Mouse (Mus musculus) hindbrain, embryonic 12.5 days (tissue): ENCODE measurements at regions not wholly inside any gene's neighbourhood (a gene's known extent, or its start where the extent isn't known, plus 50 kb on each side); places are given as distances from the start of the nearest gene placed in this dataset.

Experiments
- ATAC-seq: fragments of 200-750 bp; cut with Nextera tagmentation; 2 replicates; pipeline ENCODE4 v1.8.0; 2017; ENCODE audit warnings: moderate TSS enrichment; ENCODE audit not compliant: low FRiP score
- H3K27ac ChIP-seq: fragments of 300-500 bp; sonication (generic); 2 replicates; pipeline ENCODE4 v1.5.1; 2016; ENCODE audit warnings: mild to moderate bottlenecking
- H3K27me3 ChIP-seq: fragments of 300-500 bp; sonication (generic); 2 replicates; pipeline ENCODE4 v1.6.1; 2016; ENCODE audit warnings: mild to moderate bottlenecking
- H3K36me3 ChIP-seq: fragments of 300-500 bp; sonication (generic); 2 replicates; pipeline ENCODE4 v1.6.1; 2016; ENCODE audit warnings: mild to moderate bottlenecking
- H3K4me1 ChIP-seq: fragments of 300-500 bp; sonication (generic); 2 replicates; pipeline ENCODE4 v1.6.1; 2016
- H3K4me2 ChIP-seq: fragments of 300-500 bp; sonication (generic); replicated peaks from 2 replicates; pipeline ENCODE4 v1.6.1; 2016; ENCODE audit warnings: mild to moderate bottlenecking
- H3K4me3 ChIP-seq: fragments of 300-500 bp; sonication (generic); 2 replicates; pipeline ENCODE4 v1.5.1; 2016; ENCODE audit warnings: mild to moderate bottlenecking
- H3K9ac ChIP-seq: fragments of 300-500 bp; sonication (generic); 2 replicates; pipeline ENCODE4 v1.6.1; 2016; ENCODE audit warnings: mild to moderate bottlenecking, moderate library complexity
- H3K9me3 ChIP-seq: fragments of 300-500 bp; sonication (generic); replicated peaks from 2 replicates; pipeline ENCODE4 v1.6.1; 2016; ENCODE audit warnings: mild to moderate bottlenecking
- WGBS: fragments of 180-500 bp; shearing (Covaris S2); methylation state at CpG from one replicate; pipeline ENCODE4 v1.1.7; 2016; 5-methylcytosine and 5-hydroxymethylcytosine counted together

GRCm38 (mm10) chr13:39880136-39880535 lies 481.1 kb downstream of the Ofcc1 start:
- H3K27me3 ChIP-seq: peaks cover 53% of the 10 kb centered on the region
- WGBS: 70% methylated on average over 2 of the region's 2 CpGs

GRCm38 (mm10) chr13:39877361-39878141 lies 483.7 kb downstream of the Ofcc1 start:
- peak; percentile 98 for ATAC-seq
- Histone ChIP-seq H3K27me3 (peaks cover 53% of the 10 kb centered on the region), H3K36me3 (no peaks in the 10 kb centered on the region), H3K27ac (peak overlapping the region; percentile 36; the same call in 1 of the 2 replicates), H3K9ac (no peak overlapping the region), H3K4me2 (peak overlapping the region; percentile 35), H3K4me3 (no peak overlapping the region), H3K4me1 (peaks cover 11% of the 10 kb centered on the region), H3K9me3 (no peaks in the 10 kb centered on the region)
- 16% methylated on average over 16 of the region's 16 CpGs for WGBS

More at GRCm38 (mm10) chr13:39880136-39880535, 481.1 kb downstream of the Ofcc1 start:
- H3K9me3 ChIP-seq: no peaks in the 10 kb centered on the region
- no peak overlapping the region for H3K27ac ChIP-seq
- ATAC-seq: no peak
- no peak overlapping the region for H3K4me3 ChIP-seq
- H3K4me1 ChIP-seq: peaks cover 11% of the 10 kb centered on the region
- H3K9ac ChIP-seq: no peak overlapping the region
- H3K36me3 ChIP-seq: no peaks in the 10 kb centered on the region
- H3K4me2 ChIP-seq: no peak overlapping the region

GRCm38 (mm10) chr13:39852257-39852800 lies 508.9 kb downstream of the Ofcc1 start:
- no peak for ATAC-seq
- Histone ChIP-seq H3K27ac (no peak overlapping the region), H3K4me3 (no peak overlapping the region), H3K9ac (no peak overlapping the region), H3K4me1 (no peaks in the 10 kb centered on the region), H3K9me3 (no peaks in the 10 kb centered on the region), H3K36me3 (no peaks in the 10 kb centered on the region), H3K27me3 (no peaks in the 10 kb centered on the region), H3K4me2 (no peak overlapping the region)
- WGBS: 83% methylated on average over 6 of the region's 6 CpGs

GRCm38 (mm10) chr13:39849391-39849790 lies 511.9 kb downstream of the Ofcc1 start:
- Histone ChIP-seq H3K27ac (no peak overlapping the region), H3K36me3 (no peaks in the 10 kb centered on the region), H3K4me3 (no peak overlapping the region), H3K27me3 (no peaks in the 10 kb centered on the region), H3K4me2 (no peak overlapping the region), H3K9ac (no peak overlapping the region), H3K4me1 (no peaks in the 10 kb centered on the region), H3K9me3 (no peaks in the 10 kb centered on the region)
- 100% methylated on average over 1 of the region's 1 CpGs for WGBS
- no peak for ATAC-seq

GRCm38 (mm10) chr13:39836053-39836584 lies 525.1 kb downstream of the Ofcc1 start:
- H3K27me3 ChIP-seq: no peaks in the 10 kb centered on the region
- no peak overlapping the region for H3K9ac ChIP-seq
- H3K4me2 ChIP-seq: no peak overlapping the region
- no peaks in the 10 kb centered on the region for H3K9me3 ChIP-seq
- WGBS: 67% methylated on average over 5 of the region's 5 CpGs
- no peak overlapping the region for H3K4me3 ChIP-seq
- H3K4me1 ChIP-seq: peaks cover 3% of the 10 kb centered on the region; the same call in 1 of the 2 replicates
- no peak for ATAC-seq
- H3K27ac ChIP-seq: no peak overlapping the region
- no peaks in the 10 kb centered on the region for H3K36me3 ChIP-seq

GRCm38 (mm10) chr13:39835302-39835701 lies 525.9 kb downstream of the Ofcc1 start:
- Histone ChIP-seq H3K4me3 (no peak overlapping the region), H3K4me2 (no peak overlapping the region), H3K4me1 (peaks cover 3% of the 10 kb centered on the region; the same call in 1 of the 2 replicates), H3K27ac (no peak overlapping the region), H3K36me3 (no peaks in the 10 kb centered on the region), H3K9ac (no peak overlapping the region), H3K9me3 (no peaks in the 10 kb centered on the region), H3K27me3 (no peaks in the 10 kb centered on the region)
- no peak for ATAC-seq
- 46% methylated on average over 5 of the region's 5 CpGs for WGBS

- no peak for ATAC-seq
- Histone ChIP-seq H3K9me3 (no peaks in the 10 kb centered on the region), H3K27ac (no peak overlapping the region), H3K4me3 (no peak overlapping the region), H3K4me1 (peaks cover 3% of the 10 kb centered on the region; the same call in 1 of the 2 replicates), H3K27me3 (no peaks in the 10 kb centered on the region), H3K4me2 (no peak overlapping the region), H3K36me3 (no peaks in the 10 kb centered on the region), H3K9ac (no peak overlapping the region)
- WGBS: 77% methylated on average over 9 of the region's 9 CpGs
Observed at GRCm38 (mm10) chr13:39834521-39835245, 526.6 kb downstream of the Ofcc1 start.

- WGBS: 8% methylated on average over 20 of the region's 20 CpGs
- Histone ChIP-seq H3K4me2 (peak overlapping the region; percentile 52), H3K27ac (peak overlapping the region; percentile 77), H3K4me3 (peak overlapping the region; percentile 31), H3K4me1 (peaks cover 13% of the 10 kb centered on the region), H3K36me3 (no peaks in the 10 kb centered on the region), H3K27me3 (peaks cover 7% of the 10 kb centered on the region; the same call in 1 of the 2 replicates), H3K9ac (peak overlapping the region; percentile 32; the same call in 1 of the 2 replicates), H3K9me3 (no peaks in the 10 kb centered on the region)
- peak; percentile 83 for ATAC-seq
Observed at GRCm38 (mm10) chr13:39823965-39824555, 537.2 kb downstream of the Ofcc1 start.

GRCm38 (mm10) chr13:39823346-39823954 lies 537.8 kb downstream of the Ofcc1 start:
- H3K27me3 ChIP-seq: peaks cover 7% of the 10 kb centered on the region; the same call in 1 of the 2 replicates
- peak overlapping the region; percentile 77 for H3K27ac ChIP-seq
- H3K4me1 ChIP-seq: peaks cover 13% of the 10 kb centered on the region
- H3K9me3 ChIP-seq: no peaks in the 10 kb centered on the region
- peak; percentile 87 for ATAC-seq
- no peak overlapping the region for H3K9ac ChIP-seq
- H3K4me2 ChIP-seq: peak overlapping the region; percentile 52
- no peaks in the 10 kb centered on the region for H3K36me3 ChIP-seq
- peak overlapping the region; percentile 31; the same call in 1 of the 2 replicates for H3K4me3 ChIP-seq
- WGBS: 15% methylated on average over 15 of the region's 15 CpGs

GRCm38 (mm10) chr13:39774554-39774953 lies 586.7 kb downstream of the Ofcc1 start:
- no peak for ATAC-seq
- no peaks in the 10 kb centered on the region for H3K4me1 ChIP-seq
- no peak overlapping the region for H3K9ac ChIP-seq
- H3K27ac ChIP-seq: no peak overlapping the region
- H3K9me3 ChIP-seq: no peaks in the 10 kb centered on the region
- H3K4me2 ChIP-seq: no peak overlapping the region
- 84% methylated on average over 5 of the region's 5 CpGs for WGBS
- H3K27me3 ChIP-seq: no peaks in the 10 kb centered on the region
- H3K4me3 ChIP-seq: no peak overlapping the region
- no peaks in the 10 kb centered on the region for H3K36me3 ChIP-seq

GRCm38 (mm10) chr13:39774111-39774510 lies 587.1 kb downstream of the Ofcc1 start:
- no peak overlapping the region for H3K4me3 ChIP-seq
- no peak overlapping the region for H3K4me2 ChIP-seq
- no peak for ATAC-seq
- H3K27ac ChIP-seq: no peak overlapping the region
- no peaks in the 10 kb centered on the region for H3K36me3 ChIP-seq
- no peaks in the 10 kb centered on the region for H3K9me3 ChIP-seq
- no peaks in the 10 kb centered on the region for H3K27me3 ChIP-seq
- 81% methylated on average over 8 of the region's 8 CpGs for WGBS
- H3K4me1 ChIP-seq: no peaks in the 10 kb centered on the region
- no peak overlapping the region for H3K9ac ChIP-seq
